Mouse (Mus musculus) cortical plate, adult 2 months (tissue): ENCODE data around the gene Psma6.

Experiments used
- CTCF ChIP-seq: fragments of 200-500 bp; IDR thresholded peaks from 2 replicates; pipeline ENCODE4 v1.5.1; 2011; ENCODE audit warnings: mild to moderate bottlenecking, control low read depth, low read length; ENCODE audit not compliant: insufficient read depth; ENCODE audit errors: extremely low read depth
- POLR2A ChIP-seq: fragments of 200-500 bp; IDR thresholded peaks from 2 replicates; pipeline ENCODE4 v1.6.1; 2011; ENCODE audit warnings: mild to moderate bottlenecking, low read length, control low read depth; ENCODE audit not compliant: insufficient read depth; ENCODE audit errors: extremely low read depth

GRCm38 (mm10) chr12:55459739-55460138 is 75.7 kb downstream of the Psma6 start:
- no peak for TF ChIP-seq CTCF
- no peak for TF ChIP-seq POLR2A
